ENCODE assay signal across 9 mouse cellular contexts in the genomic region with DNA sequence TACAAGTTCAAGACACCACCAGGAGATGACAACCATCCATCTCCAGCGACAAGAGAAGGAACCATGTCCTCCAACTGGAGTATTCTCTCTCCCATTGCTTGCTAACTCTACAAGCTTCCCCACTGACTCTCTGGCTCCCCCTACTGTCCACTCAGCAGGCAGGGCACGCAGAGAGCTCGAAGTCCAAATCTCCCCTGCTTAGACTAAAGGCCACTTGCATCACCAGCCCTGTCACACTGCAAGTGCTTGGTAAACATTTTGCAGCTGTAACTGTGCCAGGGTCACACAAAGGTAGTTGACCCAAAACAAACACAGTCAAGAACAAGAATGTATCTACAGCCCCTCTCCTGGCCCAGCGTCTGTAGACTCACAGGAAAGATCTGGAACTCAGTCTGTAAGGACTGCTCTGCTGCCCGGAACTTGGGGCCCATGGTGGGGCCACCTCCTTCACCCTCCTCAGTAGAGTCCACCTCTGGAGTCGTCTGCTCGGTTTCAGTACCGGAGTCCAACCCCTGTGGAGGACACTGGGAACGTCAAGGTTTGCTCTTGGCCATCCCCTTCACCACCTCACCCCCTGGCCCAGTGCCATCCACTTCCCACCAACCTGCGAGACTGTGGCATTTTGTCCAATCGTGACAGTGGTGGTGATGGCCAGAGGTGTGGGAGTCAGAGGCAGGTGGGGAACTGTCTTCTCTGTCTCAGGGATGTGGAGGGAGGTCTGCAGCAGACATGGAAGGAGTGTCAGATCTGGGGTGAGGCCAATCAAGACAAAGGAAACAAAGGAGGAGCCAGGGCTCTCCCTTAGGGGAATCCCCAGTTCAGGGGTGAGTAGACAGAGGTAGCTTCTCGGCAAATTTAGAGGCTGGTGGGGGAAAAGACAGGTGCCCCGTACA. TPM values are rescaled to one million over a fixed set of nuclear protein-coding genes. Genes with fewer than 3 reads are reported as not detected.
A peak's percentile ranks its signal among the peaks of the same experiment; 100 is the strongest.
DNase-seq lines count a peak whose midpoint lies in the region; TF ChIP-seq lines count a peak whose summit lies in the region.
"Had no signal": no experiment of that assay in that cellular context is flagged by ENCODE, and none has a peak within 500 bp of the region (broad histone marks: within the 10 kb centered on the region; RNA-seq: fewer than 3 reads in every experiment).

No protein-coding gene starts in this region.

- no peak for TF ChIP-seq POLR2A in olfactory bulb, adult 2 months (IDR thresholded peaks at IDR 0.05; ENCODE audit: insufficient read depth, low read depth, low read length)

- no peak overlapping the region for H3K4me3 ChIP-seq in left cerebral cortex, adult 2 months
- H3K4me3 ChIP-seq in limb, embryonic 10.5 days = no peak overlapping the region
- no peak overlapping the region for H3K4me3 ChIP-seq in olfactory bulb, adult 2 months (ENCODE audit: insufficient read depth, low read depth, low read length)

- H3K9me3 ChIP-seq in limb, embryonic 10.5 days (replicated peaks) = peaks cover 4% of the 10 kb centered on the region; the same call in 1 of the 2 replicates

- intact Hi-C loops in left cerebral cortex, adult 2 months (cut with DNase I) = loop anchor here (1.0 to 2.0 kb wide), 2 partner anchors 26 to 60 kb away; no protein-coding TSS in a partner anchor
- intact Hi-C loops in heart, postnatal 36 days (cut with DNase I) = loop anchor here (1.0 to 5.0 kb wide), 2 partner anchors 47 to 64 kb away; no protein-coding TSS in a partner anchor

- TF ChIP-seq CTCF in left cerebral cortex, adult 2 months (IDR thresholded peaks at IDR 0.05) = peak; percentile 94
- TF ChIP-seq CTCF in olfactory bulb, adult 2 months (IDR thresholded peaks at IDR 0.05; ENCODE audit: insufficient read depth, low read depth, low read length) = peak; percentile 47; the same call in 1 of the 2 replicates

- WGBS in limb, embryonic 10.5 days = 80% methylated on average over 13 of the region's 13 CpGs
- 74% methylated on average over 13 of the region's 13 CpGs for WGBS in olfactory bulb, adult 2 months

- no peaks in the 10 kb centered on the region for H3K27me3 ChIP-seq in limb, embryonic 10.5 days (ENCODE audit: low read depth, poor library complexity, severe bottlenecking)

- no peaks in the 10 kb centered on the region for H3K36me3 ChIP-seq in limb, embryonic 10.5 days

- no peak overlapping the region for H3K27ac ChIP-seq in left cerebral cortex, adult 2 months
- H3K27ac ChIP-seq in limb, embryonic 10.5 days = no peak overlapping the region
- no peak overlapping the region for H3K27ac ChIP-seq in olfactory bulb, adult 2 months (ENCODE audit: insufficient read depth, low read depth, low read length)

- H3K4me1 ChIP-seq in limb, embryonic 10.5 days = no peaks in the 10 kb centered on the region
- no peaks in the 10 kb centered on the region for H3K4me1 ChIP-seq in olfactory bulb, adult 2 months (ENCODE audit: control insufficient read depth, insufficient read depth, low read length)

- peak; percentile 52 to 63 for DNase-seq in left cerebral cortex, adult 2 months (ENCODE audit: extremely low spot score in 1 of 2, low spot score in 2 of 2)
- DNase-seq in left cerebral cortex, adult 8-10 months (ENCODE audit: low spot score in 2 of 2) = no peak
- peak; percentile 79 for DNase-seq in NIH3T3 (ENCODE audit: low read depth)
- DNase-seq in cerebellum, postnatal 25 days = peak; percentile 20 to 46
- peak; percentile 65 to 70 for DNase-seq in heart, postnatal 36 days
- DNase-seq in limb, embryonic 10.5 days (ENCODE audit: low spot score) = peak; percentile 39
- peak; percentile 70 for DNase-seq in thymus, postnatal 4 days

RNA-seq across cellular contexts. Expression of a gene that starts 10.4 kb away (rescaled TPM):
- total RNA-seq in left cerebral cortex, adult 2 months (2021) = 1 to 10 TPM; 1.4 to 1.7 TPM
- 1 to 10 TPM; 1.0 to 2.0 (median 1.3) TPM for total RNA-seq in left cerebral cortex, adult 8-10 months (2022)
- 10 to 100 TPM; 17.2 to 22.0 TPM for total RNA-seq in heart, postnatal 36 days (2021)
- 0.06 and 0.13 TPM in 2 replicates for polyA plus RNA-seq in limb, embryonic 10.5 days (2016; fragmentation: Nextera tagmentation; extraction: Ambion mirVana)
- polyA plus RNA-seq in olfactory bulb, adult 2 months (2012; ENCODE audit: insufficient read depth, insufficient read length, low replicate concordance, missing spikeins) = not detected in 2 replicates

RNA-seq across cellular contexts. Expression of a gene that starts 13.8 kb away (rescaled TPM):
- total RNA-seq in left cerebral cortex, adult 2 months (2021) = not detected
- not detected for total RNA-seq in left cerebral cortex, adult 8-10 months (2022)
- total RNA-seq in heart, postnatal 36 days (2021) = not detected
- not detected in 2 replicates for polyA plus RNA-seq in limb, embryonic 10.5 days (2016; fragmentation: Nextera tagmentation; extraction: Ambion mirVana)
- not detected in 2 replicates for polyA plus RNA-seq in olfactory bulb, adult 2 months (2012; ENCODE audit: insufficient read depth, insufficient read length, low replicate concordance, missing spikeins)
- polyA plus RNA-seq: gonadal fat pad, adult 2 months had no signal

RNA-seq across cellular contexts. Expression of a gene that starts 58.4 kb away (rescaled TPM):
- 100 to 1,000 TPM; 152 TPM for total RNA-seq in left cerebral cortex, adult 2 months (2021)
- 100 to 1,000 TPM; 122 to 129 (median 125) TPM for total RNA-seq in left cerebral cortex, adult 8-10 months (2022)
- under 1 TPM; 0.19 to 0.31 TPM for total RNA-seq in heart, postnatal 36 days (2021)
- polyA plus RNA-seq in limb, embryonic 10.5 days (2016; fragmentation: Nextera tagmentation; extraction: Ambion mirVana) = 1.5 and 3.2 TPM in 2 replicates
- not detected in 2 replicates for polyA plus RNA-seq in olfactory bulb, adult 2 months (2012; ENCODE audit: insufficient read depth, insufficient read length, low replicate concordance, missing spikeins)

Comparison
In these comparisons a context has a peak if more than half of its experiments do, and no peak if none do; other contexts are left out.
1. DNase-seq: peak in left cerebral cortex, adult 2 months (2 of 2), NIH3T3 (single experiment), cerebellum, postnatal 25 days (2 of 2), heart, postnatal 36 days (2 of 2), limb, embryonic 10.5 days (single experiment) and thymus, postnatal 4 days (single experiment); none in left cerebral cortex, adult 8-10 months (0 of 2).
2. RNA of a gene that starts 10.4 kb away (total RNA-seq): 17.2 to 22.0 TPM in heart, postnatal 36 days; 1.4 to 1.7 TPM in left cerebral cortex, adult 2 months and 1.0 to 2.0 TPM in left cerebral cortex, adult 8-10 months; every median in the first group is over 4 times any median in the second.
3. RNA of a gene that starts 58.4 kb away (total RNA-seq): 152 TPM in left cerebral cortex, adult 2 months and 122 to 129 TPM in left cerebral cortex, adult 8-10 months; 0.19 to 0.31 TPM in heart, postnatal 36 days; every median in the first group is over 10 times any median in the second.